Mouse (Mus musculus) hindbrain, postnatal 0 days (tissue): ENCODE measurements at regions not wholly inside any gene's neighbourhood (a gene's known extent, or its start where the extent isn't known, plus 50 kb on each side); places are given as distances from the start of the nearest gene placed in this dataset.

Source experiments
- ATAC-seq: fragments of 200-750 bp; cut with Nextera tagmentation; 2 replicates; pipeline ENCODE4 v1.8.0; 2017; ENCODE audit warnings: mild to moderate bottlenecking, moderate TSS enrichment, moderate library complexity
- DNase-seq: peaks from one replicate; pipeline ENCODE4 v3.0.0-alpha.2; 2015; ENCODE audit warnings: low spot score
- H3K27ac ChIP-seq: fragments of 300-500 bp; sonication (generic); 2 replicates; pipeline ENCODE4 v1.5.1; 2014; ENCODE audit warnings: mild to moderate bottlenecking
- H3K27me3 ChIP-seq: fragments of 300-500 bp; sonication (generic); 2 replicates; pipeline ENCODE4 v1.6.1; 2014; ENCODE audit warnings: low read length, mixed read lengths; ENCODE audit not compliant: insufficient read depth
- H3K36me3 ChIP-seq: fragments of 300-500 bp; sonication (generic); 2 replicates; pipeline ENCODE4 v1.6.1; 2014; ENCODE audit warnings: low read length, mixed read lengths; ENCODE audit not compliant: insufficient read depth
- H3K4me1 ChIP-seq: fragments of 300-500 bp; sonication (generic); 2 replicates; pipeline ENCODE4 v1.6.1; 2014; ENCODE audit warnings: antibody characterized with exemption, low read length, mixed read lengths; ENCODE audit not compliant: insufficient read depth
- H3K4me2 ChIP-seq: fragments of 300-500 bp; sonication (generic); 2 replicates; pipeline ENCODE4 v1.6.1; 2014; ENCODE audit warnings: low read depth, mild to moderate bottlenecking, low read length, moderate library complexity, mixed read lengths
- H3K4me3 ChIP-seq: fragments of 300-500 bp; sonication (generic); 2 replicates; pipeline ENCODE4 v1.5.1; 2014; ENCODE audit warnings: low read length
- H3K9ac ChIP-seq: fragments of 300-500 bp; sonication (generic); replicated peaks from 2 replicates; pipeline ENCODE4 v1.6.1; 2014; ENCODE audit warnings: mild to moderate bottlenecking, low read length, moderate library complexity, mixed read lengths
- H3K9me3 ChIP-seq: fragments of 300-500 bp; sonication (generic); 2 replicates; pipeline ENCODE4 v1.6.1; 2016; ENCODE audit warnings: low read length, mixed read lengths
- CTCF ChIP-seq: IDR thresholded peaks from 2 replicates; pipeline ENCODE4 v1.5.1; 2016; ENCODE audit warnings: antibody characterized with exemption, control low read depth, low read depth
- WGBS: fragments of 180-500 bp; shearing (Covaris S2); extraction: QIAGEN DNeasy Blood & Tissue Kit; methylation state at CpG from one replicate; pipeline ENCODE4 v1.1.7; 2014; 5-methylcytosine and 5-hydroxymethylcytosine counted together

DNA sequence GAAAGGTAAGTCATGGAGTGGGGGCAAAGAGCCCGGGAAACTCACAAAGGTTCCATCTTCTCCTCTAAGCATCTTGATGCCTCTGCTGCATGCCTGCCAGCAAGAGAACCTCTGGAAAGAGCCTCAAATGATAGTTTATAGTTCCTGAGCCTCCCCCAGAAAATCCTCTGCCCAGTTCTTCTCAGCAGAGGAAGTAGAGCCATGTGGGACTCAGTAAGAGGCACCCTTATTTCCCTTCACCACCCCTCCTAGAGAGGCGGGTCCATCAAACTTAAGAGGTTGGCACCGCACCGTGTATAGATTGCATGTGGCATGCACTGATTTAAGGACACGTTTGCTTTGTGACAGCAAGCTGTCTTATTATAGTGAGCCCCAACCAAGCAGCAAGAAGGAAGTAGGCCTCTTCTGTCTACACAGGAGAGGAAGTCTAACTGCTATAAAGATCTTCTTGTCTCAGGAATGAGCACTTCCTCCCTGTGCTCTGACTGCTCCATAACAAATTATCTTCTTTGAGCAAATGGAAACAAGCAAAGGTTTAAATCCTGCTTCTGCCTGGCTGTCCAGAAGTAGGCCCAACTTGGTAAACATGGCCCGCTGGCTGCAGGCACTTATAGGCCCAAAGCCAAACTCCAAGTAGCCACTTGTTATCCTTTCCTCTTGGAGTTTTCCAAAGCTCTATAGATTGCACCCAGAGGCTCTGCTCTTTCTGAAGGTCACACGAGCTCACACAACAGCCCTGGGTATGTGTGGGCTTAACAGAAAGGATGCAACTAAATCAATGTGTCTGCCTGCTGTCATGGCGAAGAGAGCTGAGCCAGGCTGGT lies 69.6 kb upstream of the Zfp703 start:
- WGBS: 77% methylated on average over 8 of the region's 8 CpGs
- DNase-seq (no peak), ATAC-seq (no peak)
- Histone ChIP-seq H3K4me3 (no peak overlapping the region), H3K4me1 (no peaks in the 10 kb centered on the region), H3K27ac (no peak overlapping the region), H3K27me3 (no peaks in the 10 kb centered on the region), H3K9me3 (no peaks in the 10 kb centered on the region), H3K36me3 (no peaks in the 10 kb centered on the region), H3K9ac (no peak overlapping the region), H3K4me2 (no peak overlapping the region)
- no peak for TF ChIP-seq CTCF

DNA sequence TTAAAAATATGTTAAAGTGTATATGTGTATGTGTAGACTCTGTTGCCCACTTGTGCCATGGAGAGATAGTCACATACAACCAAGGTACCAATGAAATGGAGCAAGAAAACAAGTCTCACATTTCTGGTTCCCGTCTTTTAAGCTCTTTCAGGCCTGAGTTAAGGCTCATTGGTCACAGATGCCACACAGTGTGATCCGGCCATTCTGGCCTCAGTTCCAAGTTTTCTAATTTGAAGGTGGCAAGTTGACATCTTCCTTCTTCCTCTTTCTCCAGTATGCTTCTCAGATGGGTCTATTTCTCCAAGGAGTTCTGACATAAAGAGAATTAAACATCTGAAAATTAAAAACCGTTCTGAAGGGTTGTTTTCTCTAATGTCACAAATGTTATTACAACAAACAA lies 66.9 kb upstream of the Zfp703 start:
- DNase-seq: no peak

DNA sequence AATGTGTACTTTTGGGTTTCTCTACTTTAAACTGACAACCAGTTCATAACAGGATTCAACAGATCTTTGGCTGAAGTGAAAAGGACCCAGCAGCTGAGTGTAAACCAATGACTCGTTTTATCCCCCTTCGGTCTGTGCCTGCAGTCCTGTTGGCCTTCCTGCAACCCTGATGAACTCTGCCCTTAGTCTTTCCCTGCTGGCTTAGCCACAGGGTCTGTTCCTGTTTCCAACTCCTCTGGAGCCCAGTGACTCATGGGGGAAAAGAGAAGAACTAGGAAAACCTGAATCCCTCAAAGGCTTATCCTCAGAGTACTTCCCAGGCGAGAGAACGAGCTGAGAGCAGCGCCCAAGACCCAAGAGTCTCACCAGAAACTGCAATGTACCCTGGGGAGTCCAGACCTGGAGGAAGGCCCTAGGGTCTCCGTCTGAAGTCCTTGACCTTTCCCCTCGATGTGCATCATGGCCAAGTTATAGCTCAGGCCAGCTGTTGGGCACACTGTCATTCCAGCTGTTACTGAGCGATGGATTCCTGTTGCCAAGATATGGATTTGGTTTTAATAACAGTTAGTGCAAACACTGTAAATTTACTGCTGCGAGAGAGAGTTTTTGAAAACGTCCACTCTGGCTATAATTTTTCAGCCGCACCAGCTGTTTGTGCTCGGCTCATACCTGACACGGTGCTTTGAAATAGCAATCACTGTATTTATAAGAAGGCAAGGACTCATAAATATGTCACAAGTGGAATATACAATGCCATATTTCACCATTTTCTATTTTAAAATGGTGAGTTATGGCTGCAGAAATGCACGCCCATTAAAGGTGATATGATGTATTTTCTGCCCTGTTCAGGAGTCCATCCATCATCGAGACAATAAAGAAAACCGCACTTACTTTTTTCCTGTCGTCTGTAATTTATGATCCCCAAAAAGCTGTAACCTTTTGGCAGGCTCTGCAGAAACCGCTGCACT lies 63.3 kb upstream of the Zfp703 start:
- Histone ChIP-seq H3K4me3 (no peak overlapping the region), H3K27ac (no peak overlapping the region), H3K4me2 (no peak overlapping the region), H3K27me3 (no peaks in the 10 kb centered on the region), H3K9me3 (no peaks in the 10 kb centered on the region), H3K36me3 (no peaks in the 10 kb centered on the region), H3K4me1 (no peaks in the 10 kb centered on the region), H3K9ac (no peak overlapping the region)
- DNase-seq (no peak), ATAC-seq (no peak)
- no peak for TF ChIP-seq CTCF
- WGBS: 80% methylated on average over 18 of the region's 18 CpGs

More for the DNA sequence above, 66.9 kb upstream of the Zfp703 start:
- no peaks in the 10 kb centered on the region for H3K4me1 ChIP-seq
- no peak for TF ChIP-seq CTCF
- no peaks in the 10 kb centered on the region for H3K36me3 ChIP-seq
- no peak overlapping the region for H3K9ac ChIP-seq
- no peak overlapping the region for H3K27ac ChIP-seq
- H3K9me3 ChIP-seq: no peaks in the 10 kb centered on the region
- H3K4me2 ChIP-seq: no peak overlapping the region
- no peaks in the 10 kb centered on the region for H3K27me3 ChIP-seq
- 74% methylated on average over 3 of the region's 3 CpGs for WGBS
- no peak overlapping the region for H3K4me3 ChIP-seq
- no peak for ATAC-seq

GRCm38 (mm10) chr8:26915731-26916130 lies 61.4 kb upstream of the Zfp703 start:
- ATAC-seq (no peak), DNase-seq (no peak)
- H3K4me1 ChIP-seq: no peaks in the 10 kb centered on the region
- no peak overlapping the region for H3K9ac ChIP-seq
- no peak overlapping the region for H3K4me2 ChIP-seq
- H3K27me3 ChIP-seq: no peaks in the 10 kb centered on the region
- H3K9me3 ChIP-seq: no peaks in the 10 kb centered on the region
- 84% methylated on average over 8 of the region's 8 CpGs for WGBS
- no peaks in the 10 kb centered on the region for H3K36me3 ChIP-seq
- no peak overlapping the region for H3K27ac ChIP-seq
- H3K4me3 ChIP-seq: no peak overlapping the region
- no peak for TF ChIP-seq CTCF

DNA sequence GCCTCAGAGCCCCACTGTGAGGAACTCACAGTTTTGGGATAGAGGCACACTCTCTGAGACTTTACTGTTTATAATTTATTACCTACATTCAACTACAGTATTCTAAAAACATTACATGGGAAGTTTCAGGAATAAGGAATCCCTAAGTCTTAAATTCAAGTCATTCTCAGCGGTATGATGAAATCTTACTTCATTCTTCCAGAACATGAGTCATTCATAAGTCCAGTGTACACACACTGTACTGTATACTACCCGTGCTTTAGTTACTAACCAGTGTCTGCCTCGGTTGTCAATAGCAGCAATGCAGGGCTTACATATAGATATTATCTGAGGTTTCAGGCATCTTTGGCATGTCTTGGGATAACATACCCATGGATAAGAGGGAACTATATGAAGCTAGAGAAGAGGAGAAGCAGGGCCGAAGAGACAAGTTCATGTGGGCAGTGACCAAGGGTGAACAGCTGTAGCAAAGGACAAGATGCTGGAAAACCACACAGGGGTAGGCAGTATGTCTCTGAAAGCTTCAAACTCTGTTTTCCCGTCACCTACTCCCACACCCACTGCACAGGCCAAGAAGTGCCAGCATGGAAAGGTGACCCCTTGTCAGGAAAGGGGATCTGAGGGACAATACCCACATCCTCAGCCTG lies 55.5 kb upstream of the Zfp703 start:
- 93% methylated on average over 5 of the region's 5 CpGs for WGBS
- Histone ChIP-seq H3K36me3 (no peaks in the 10 kb centered on the region), H3K27ac (no peak overlapping the region), H3K4me3 (no peak overlapping the region), H3K27me3 (no peaks in the 10 kb centered on the region), H3K4me2 (no peak overlapping the region), H3K4me1 (no peaks in the 10 kb centered on the region), H3K9ac (no peak overlapping the region), H3K9me3 (no peaks in the 10 kb centered on the region)
- DNase-seq (no peak), ATAC-seq (no peak)
- no peak for TF ChIP-seq CTCF

GRCm38 (mm10) chr8:26922178-26922540 lies 55.0 kb upstream of the Zfp703 start:
- H3K9ac ChIP-seq: no peak overlapping the region
- no peaks in the 10 kb centered on the region for H3K4me1 ChIP-seq
- H3K27ac ChIP-seq: no peak overlapping the region
- H3K36me3 ChIP-seq: no peaks in the 10 kb centered on the region
- ATAC-seq (no peak), DNase-seq (no peak)
- H3K27me3 ChIP-seq: no peaks in the 10 kb centered on the region
- no peak for TF ChIP-seq CTCF
- no peak overlapping the region for H3K4me3 ChIP-seq
- no peak overlapping the region for H3K4me2 ChIP-seq
- WGBS: 82% methylated on average over 5 of the region's 5 CpGs
- no peaks in the 10 kb centered on the region for H3K9me3 ChIP-seq
